Mouse (Mus musculus): ENCODE measurements around the gene Tnrc18.

GRCm38 (mm10) chr5:142825665-142826064 is 8.2 kb upstream of the Tnrc18 start:
- TF ChIP-seq POLR2A (IDR thresholded peaks at IDR 0.05; ENCODE audit: low read depth, low read length) (no peak), JUND (conservative IDR thresholded peaks at IDR 0.05; ENCODE audit: low read depth, low read length) (no peak), POLR2AphosphoS2 (IDR thresholded peaks at IDR 0.05; ENCODE audit: low read depth, low read length) (no peak), CTCF (conservative IDR thresholded peaks at IDR 0.05 in 1 of 2, IDR thresholded peaks at IDR 0.05 in 1 of 2; ENCODE audit: low read depth in 2 of 2, low read length in 2 of 2) (no peak), ELF1 (IDR thresholded peaks at IDR 0.05; ENCODE audit: low read depth, low read length) (no peak), HCFC1 (IDR thresholded peaks at IDR 0.05; ENCODE audit: low read depth, low read length) (no peak)

All from CH12.LX (cell line).